Mouse (Mus musculus) layer of hippocampus, adult 18-20 months (tissue): Measurements from ENCODE around the gene Ube2d2b. TPM values are rescaled to one million over a fixed set of nuclear protein-coding genes. Genes with fewer than 3 reads are reported as not detected.

Experiments
- DNase-seq, 2 experiments: peaks; one replicate each; pipeline ENCODE4 v3.0.0; 2022; ENCODE audit warnings: low spot score in 2 of 2
- total RNA-seq, 2 experiments: library from RNA; stranded (reverse); gene quantifications; 2 replicates each; pipeline ENCODE4 v1.2.3; 2021

The Ube2d2b gene
- total RNA-seq, 2 experiments from 2014 or later = not detected

DNA sequence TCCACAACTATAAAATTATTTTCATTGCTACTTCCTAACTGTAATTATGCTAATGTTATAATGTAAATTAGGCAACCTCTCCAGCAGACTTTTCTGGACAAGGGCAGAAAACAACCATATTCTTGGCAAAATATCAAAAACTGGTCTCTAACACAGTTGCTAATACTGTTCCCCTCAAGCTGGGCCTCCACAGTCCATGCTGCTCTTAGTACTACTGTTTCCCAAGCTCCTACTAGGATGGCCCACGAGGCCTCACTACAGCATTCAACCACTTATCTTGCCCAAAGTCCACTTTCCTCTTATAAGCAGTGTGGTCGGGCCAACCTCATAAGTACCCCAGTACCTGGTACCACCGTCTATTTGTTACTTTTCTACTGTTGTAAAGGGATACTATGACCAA lies 24.7 kb downstream of the Ube2d2b start:
- DNase-seq = no peak

DNA sequence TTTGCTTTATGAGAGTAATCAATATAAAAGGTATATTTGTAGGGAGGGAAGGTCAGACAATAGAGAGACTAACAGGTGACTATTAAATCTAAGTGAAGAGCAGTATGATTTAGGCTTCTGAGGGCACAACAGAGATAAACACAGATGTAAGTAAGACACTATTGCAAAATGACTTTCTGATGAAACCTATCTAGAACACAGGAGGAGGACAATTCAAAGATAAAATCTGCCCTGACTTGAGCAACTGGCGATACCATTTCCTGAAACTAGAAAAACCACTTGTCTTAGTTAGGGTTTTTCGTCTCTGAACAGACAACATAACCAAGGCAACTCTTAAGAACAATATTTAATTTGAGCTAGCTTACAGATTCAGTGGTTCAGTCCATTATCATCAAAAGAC lies 25.6 kb downstream of the Ube2d2b start:
- no peak for DNase-seq

DNA sequence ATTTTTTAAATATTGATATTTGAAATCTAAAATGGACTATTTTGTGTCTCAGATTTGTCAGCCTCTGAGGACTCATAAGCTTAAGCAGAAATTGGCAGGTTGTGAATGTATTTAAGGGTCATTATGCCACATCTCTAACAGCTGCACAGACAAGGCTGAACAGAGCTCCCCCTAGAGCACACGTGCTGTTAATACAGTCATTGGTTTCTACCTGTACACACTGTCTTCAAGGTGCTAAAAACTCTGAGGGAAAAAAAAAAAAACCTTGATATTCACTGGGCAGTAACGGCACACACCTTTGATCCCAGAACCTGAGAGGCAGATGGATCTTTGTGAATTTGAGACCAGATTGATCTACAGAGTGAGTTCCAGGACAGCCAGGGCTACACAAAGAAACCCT lies 29.1 kb downstream of the Ube2d2b start:
- no peak for DNase-seq

DNA sequence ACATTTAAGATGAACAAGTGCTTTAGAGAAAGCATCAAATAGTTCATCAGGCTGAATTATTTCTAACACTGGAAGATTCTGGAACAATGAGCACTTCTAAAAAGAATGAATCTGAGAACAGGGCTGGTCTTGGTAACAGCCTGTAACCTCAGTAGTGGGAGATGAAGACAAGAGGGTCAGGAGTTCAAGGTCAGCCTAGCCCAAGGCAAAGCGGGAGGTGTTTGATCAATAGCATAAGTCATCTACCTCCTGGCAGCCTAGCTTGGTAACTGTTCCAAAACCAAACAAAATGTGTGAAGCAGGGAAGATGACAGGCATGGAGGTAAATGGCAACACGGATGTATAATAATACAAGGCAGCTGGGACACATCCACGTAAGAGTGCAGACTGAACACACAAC lies 34.1 kb downstream of the Ube2d2b start:
- no peak for DNase-seq

DNA sequence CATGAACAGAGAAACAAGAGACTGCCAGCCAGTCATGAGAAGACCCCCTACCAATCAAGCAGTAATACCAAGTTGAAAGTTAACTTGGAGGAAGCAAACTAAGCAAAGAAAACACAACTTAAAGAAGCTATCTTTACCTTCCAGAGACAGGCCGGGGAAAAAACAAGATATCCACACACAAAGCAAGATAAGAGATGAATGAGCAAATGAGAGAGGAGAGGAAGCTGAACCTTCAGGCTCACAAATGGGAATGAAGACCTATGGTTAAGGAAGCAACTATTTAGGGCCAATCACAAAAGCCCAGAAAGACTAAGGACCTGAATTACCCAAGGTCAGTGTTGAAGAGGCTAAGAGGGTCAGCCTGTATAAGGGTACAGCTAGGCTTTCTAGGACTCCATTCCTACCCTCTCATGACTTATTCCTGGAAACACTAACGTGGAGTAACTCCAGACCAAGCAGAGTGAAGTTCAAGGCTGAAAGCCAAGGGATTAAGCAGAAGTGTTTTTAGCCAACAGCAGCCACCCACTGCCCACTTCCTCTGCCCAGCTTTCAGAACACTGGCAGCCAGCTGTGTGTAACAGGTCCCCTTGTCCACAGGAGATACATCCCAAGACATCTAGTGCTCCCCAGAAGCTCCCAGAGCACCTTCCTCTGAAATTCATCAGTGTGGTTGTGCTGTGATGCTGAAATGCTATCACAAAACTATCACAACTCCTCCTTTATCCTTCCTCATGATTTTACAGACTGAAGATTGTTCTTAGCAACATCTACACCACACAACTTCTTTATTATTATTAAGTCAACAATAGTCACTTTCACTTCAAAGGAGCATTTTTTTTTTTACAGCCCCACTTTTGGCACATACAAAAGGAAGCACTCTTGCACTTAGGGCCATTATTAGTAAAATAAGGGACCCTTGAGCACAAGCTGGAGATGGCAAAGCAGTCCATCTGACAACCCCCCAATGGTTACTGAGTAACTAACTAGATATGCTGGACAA lies 36.5 kb downstream of the Ube2d2b start:
- DNase-seq = no peak

DNA sequence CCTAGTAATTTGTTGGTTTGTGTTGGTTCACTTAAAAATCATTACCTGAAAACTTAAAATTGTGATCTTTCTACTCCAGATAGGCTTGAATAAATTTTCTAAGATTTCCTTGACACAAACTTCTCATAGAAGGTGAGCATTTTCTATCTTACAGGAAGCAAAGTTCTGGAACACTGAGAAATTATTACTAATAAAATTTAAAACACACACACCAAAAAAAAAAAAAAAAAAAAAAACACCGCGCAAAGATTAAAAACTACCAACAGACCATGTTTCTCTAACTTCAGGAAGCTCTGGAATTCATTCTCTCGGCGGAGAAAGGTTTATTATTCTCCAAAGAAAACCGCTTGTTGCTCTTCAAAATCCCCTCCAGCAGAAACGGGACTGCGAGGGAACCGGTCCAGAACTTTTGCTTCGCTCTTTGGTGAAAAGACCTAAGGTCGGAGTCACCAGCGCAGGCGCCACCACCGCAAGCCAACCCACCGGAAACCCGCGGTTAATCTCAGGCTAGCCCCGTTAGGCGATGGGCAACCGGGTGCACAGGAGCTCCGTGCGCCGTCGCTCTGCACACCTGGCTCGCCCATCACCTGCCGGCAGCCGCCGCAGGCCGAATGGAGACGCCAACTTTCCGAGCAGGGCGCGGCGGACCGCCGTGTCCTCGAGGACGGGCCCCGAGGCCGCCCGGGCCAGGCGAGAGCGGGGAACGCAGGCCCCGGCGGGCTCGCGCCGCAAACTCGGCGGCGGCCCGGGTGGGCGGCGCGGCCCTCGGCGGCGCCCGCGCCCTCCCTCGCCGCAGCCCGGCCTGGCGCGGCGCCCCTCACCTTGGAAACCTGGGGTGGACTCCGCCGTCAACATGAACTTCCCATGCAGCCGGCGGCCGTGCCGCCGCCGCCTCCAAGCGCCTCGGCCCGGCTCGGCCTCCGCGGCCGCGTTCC lies 38.3 kb downstream of the Ube2d2b start:
- DNase-seq = peak in 1 of 2 experiments; percentile 48

DNA sequence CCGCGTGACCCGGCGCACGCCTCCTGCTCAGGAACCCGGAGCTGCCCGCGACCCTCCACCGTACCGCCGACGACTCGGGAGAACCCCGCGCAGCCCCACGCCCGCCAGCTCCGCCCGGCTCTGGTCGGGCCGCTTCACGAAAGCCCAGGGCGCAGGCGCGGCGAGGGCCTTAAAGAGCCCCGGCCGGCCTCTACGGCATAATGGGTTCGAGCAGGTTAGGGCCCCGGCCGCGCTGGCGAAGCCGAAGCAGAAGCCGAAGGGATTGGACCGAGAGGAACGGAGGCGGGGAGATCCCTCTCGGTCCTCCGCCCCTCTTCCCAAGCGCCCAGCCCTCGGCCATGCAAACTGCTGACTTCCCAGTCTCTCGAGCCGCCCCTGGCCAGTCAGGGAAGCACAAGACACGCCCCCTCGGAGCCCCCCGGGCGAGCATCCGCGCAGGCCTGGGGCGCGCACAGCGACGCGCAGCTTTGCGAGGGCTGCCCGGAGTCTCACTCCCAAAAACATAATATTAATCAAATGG lies 39.1 kb downstream of the Ube2d2b start:
- peak; percentile 84 to 88 for DNase-seq

DNA sequence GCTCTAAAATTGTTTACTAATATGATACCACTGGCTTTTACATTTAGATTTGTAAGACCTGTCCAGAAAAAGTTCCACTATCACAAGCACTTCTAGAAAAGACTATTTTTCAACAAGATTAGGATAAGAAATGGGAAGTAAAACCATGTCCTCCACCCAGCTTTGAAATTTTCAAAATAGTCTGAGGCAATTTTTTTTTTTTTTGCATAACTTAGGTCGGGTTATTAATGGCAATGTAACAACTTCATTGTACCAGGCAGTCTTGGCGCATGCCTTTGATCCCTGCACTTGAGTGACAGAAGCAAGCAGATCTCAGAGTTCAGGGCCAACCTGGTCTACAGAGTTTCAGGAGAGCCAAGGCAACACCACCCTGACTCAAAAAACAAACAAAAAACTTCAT lies 39.8 kb downstream of the Ube2d2b start:
- DNase-seq = no peak

DNA sequence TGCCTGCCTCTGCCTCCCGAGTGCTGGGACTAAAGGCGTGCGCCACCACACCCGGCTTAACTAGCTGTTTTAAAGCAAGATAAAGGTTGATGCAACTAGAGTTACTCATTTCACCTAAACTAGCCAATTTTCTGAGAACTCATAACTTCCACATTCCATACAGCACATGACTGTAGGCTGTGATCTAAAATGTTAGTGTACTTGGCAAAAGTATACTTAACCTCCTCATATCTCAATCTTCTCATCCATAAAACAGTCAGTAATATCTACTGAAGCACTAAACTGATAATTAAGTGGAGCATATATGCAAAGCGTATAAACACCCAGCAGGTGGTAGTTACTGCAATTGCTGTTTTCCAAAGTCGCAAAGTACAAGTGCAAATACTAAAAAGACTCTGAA lies 43.4 kb downstream of the Ube2d2b start:
- DNase-seq = no peak

DNA sequence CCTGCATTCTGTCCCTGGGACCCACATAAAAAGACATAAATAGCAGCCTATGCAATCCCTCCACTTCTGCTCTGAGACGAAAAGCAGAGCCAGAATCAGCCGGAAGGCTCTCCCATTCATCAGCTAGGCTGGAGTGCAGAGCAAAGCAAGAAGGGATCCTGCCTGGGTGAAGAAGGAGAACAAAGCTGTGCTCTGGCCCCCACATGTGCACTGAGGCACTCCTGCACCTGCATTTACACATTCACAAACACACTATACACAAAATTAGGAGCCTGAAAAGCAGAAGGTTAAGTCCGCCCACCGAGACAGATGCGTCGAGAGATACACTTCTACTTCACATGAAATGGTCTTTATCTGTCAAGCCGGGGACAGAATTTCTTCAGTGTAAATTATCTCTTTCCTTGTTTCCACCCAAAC lies 44.0 kb downstream of the Ube2d2b start:
- peak in 1 of 2 experiments; percentile 17 for DNase-seq

DNA sequence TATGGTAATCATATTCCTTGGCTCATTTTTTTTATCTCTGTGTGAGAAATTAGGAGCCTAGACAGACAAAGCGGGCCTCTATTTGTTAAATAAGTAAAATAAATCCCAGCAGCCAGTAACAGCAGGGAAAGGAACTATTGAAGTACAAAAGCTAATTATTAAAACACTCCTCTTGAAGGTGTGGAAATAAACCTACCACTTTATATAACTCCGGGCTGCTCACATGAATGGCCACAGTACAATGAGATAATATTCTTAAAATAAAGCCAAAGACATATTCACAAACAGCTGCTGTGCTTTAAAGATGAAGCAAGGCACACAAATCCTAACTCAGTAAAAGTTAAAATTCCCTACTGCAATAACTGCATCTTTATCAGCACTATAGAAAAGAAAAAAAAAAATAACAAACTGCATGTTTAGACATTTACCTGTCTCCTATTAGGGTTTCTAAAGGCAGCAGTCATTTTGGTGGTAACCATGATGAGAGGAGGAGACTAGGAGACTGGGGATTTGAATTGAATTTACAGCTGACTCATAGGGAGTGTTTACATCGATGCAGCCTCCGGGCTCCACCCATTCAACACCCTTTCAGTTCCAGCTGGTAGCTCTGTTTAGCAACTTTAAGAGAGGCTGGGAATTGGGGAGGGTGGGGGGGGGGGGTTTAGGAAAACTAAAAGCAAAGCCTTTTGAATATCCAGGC lies 44.8 kb downstream of the Ube2d2b start, which contains the start of gene Evi5:
Gene Evi5 (minus strand): TSS at position 547 of the 700 bp plus-strand sequence.
- no peak for DNase-seq

DNA sequence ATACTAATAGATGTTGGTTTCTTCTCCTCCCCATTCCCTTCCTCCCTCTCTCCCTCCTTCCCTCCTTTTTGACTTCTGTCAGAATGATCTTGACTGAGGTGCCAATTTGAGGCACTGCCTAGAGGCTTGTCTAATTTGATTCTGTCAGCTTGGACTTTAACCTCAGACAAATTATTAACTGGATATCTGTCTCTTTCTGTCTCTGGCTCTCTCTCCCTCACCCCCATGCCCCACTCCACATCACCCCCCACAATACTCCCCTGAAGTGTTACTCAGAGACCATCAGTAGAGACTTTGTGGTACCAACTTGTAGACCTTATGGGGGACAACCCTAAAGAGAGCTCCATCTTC lies 45.3 kb downstream of the Ube2d2b start:
- no peak for DNase-seq

DNA sequence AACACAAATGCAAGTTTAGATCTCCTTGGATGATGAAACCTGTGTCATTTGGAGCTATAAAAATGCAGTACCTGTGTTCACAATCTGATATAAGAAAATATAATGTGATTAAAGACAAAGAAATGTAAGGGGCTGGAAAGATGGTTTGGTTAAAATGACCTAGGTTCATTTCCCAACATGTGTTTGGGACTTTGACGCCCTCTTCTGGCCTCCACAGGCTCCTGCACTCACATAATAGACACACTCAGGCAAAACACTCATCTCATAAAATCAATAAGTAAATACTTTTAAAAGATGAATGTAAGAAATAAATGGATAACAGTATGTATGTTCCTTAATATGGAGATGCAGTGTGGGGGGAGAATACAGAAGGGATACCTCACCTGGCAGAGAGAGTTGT lies 47.2 kb downstream of the Ube2d2b start:
- no peak for DNase-seq

DNA sequence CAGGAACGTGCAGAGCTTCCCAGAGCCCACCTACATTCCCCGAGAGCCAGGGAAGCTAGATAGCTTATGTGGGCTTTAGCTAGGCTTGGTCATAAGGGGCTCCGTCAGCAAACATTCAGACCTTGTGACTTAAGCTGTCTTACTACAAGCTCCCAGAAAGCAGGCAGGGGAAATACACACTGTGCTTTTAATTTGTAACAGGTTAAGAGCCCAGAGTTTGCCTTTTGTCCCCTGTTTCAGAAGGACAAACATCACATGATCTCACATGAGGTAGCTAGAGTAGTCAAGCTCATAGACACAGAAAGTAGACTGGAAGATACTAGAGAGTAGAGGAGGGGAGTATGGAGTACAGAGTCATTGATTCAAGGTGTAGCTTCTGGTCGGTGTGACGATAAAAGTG lies 50.8 kb downstream of the Ube2d2b start:
- DNase-seq = no peak

Other genes starting within 250 kb of the Ube2d2b start
- gene Rpap2, start 232.7 kb upstream of the Ube2d2b start, total RNA-seq = 10 to 100 TPM; 22.4 to 24.9 TPM
- gene Glmn, start 232.2 kb upstream of the Ube2d2b start, total RNA-seq = 10 to 100 TPM; 13.2 to 14.6 TPM
- gene Gfi1, start 104.1 kb upstream of the Ube2d2b start, total RNA-seq = not detected
- 10 to 100 TPM; 62.7 to 65.5 TPM for gene Evi5, start 45.0 kb downstream of the Ube2d2b start, total RNA-seq
- 10 to 100 TPM; 59.0 to 59.2 TPM for gene Rpl5, start 70.4 kb downstream of the Ube2d2b start, total RNA-seq
- 10 to 100 TPM; 28.3 to 35.2 TPM for gene Fam69a, start 157.0 kb downstream of the Ube2d2b start, total RNA-seq
- gene Mtf2, start 235.6 kb downstream of the Ube2d2b start, total RNA-seq = 10 to 100 TPM; 46.3 to 48.1 TPM